Mouse (Mus musculus) limb, embryonic 14.5 days (tissue): ENCODE results near the gene Noct. TPM values are rescaled to one million over a fixed set of nuclear protein-coding genes. Genes with fewer than 3 reads are reported as not detected.

Experiments used
- ATAC-seq: fragments of 200-750 bp; cut with Nextera tagmentation; 2 replicates; pipeline ENCODE4 v1.8.0; 2017; ENCODE audit warnings: low read depth, moderate number of reproducible peaks, moderate TSS enrichment; ENCODE audit not compliant: low FRiP score
- DNase-seq: peaks from one replicate; pipeline ENCODE4 v3.0.0-alpha.2; 2015; ENCODE audit warnings: low spot score
- H3K27ac ChIP-seq: fragments of 300-500 bp; sonication (generic); replicated peaks from 2 replicates; pipeline ENCODE4 v1.5.1; 2014; ENCODE audit warnings: low read depth, mild to moderate bottlenecking, low read length, moderate library complexity, mixed read lengths
- H3K27me3 ChIP-seq: fragments of 300-500 bp; sonication (generic); 2 replicates; pipeline ENCODE4 v1.6.1; 2014; ENCODE audit warnings: low read length, mixed read lengths; ENCODE audit not compliant: control insufficient read depth, insufficient read depth
- H3K36me3 ChIP-seq: fragments of 300-500 bp; sonication (generic); 2 replicates; pipeline ENCODE4 v1.6.1; 2014; ENCODE audit warnings: mild to moderate bottlenecking, low read length, moderate library complexity, mixed read lengths; ENCODE audit not compliant: control insufficient read depth, insufficient read depth
- H3K4me1 ChIP-seq: fragments of 300-500 bp; sonication (generic); 2 replicates; pipeline ENCODE4 v1.6.1; 2014; ENCODE audit warnings: antibody characterized with exemption, low read length, mixed read lengths; ENCODE audit not compliant: control insufficient read depth, insufficient read depth
- H3K4me2 ChIP-seq: fragments of 300-500 bp; sonication (generic); replicated peaks from 2 replicates; pipeline ENCODE4 v1.6.1; 2014; ENCODE audit warnings: low read depth, mild to moderate bottlenecking, low read length, moderate library complexity; ENCODE audit not compliant: severe bottlenecking
- H3K4me3 ChIP-seq: fragments of 300-500 bp; sonication (generic); replicated peaks from 2 replicates; pipeline ENCODE4 v1.5.1; 2014; ENCODE audit warnings: low read length
- H3K9ac ChIP-seq: fragments of 300-500 bp; sonication (generic); 2 replicates; pipeline ENCODE4 v1.6.1; 2014; ENCODE audit warnings: mild to moderate bottlenecking, low read depth, low read length, moderate library complexity; ENCODE audit not compliant: severe bottlenecking
- H3K9me3 ChIP-seq: fragments of 300-500 bp; sonication (generic); 2 replicates; pipeline ENCODE4 v1.6.1; 2016; ENCODE audit warnings: low read length; ENCODE audit not compliant: control insufficient read depth
- POLR2A ChIP-seq: fragments of 200-500 bp; IDR thresholded peaks from 2 replicates; pipeline ENCODE4 v1.8.0; 2012; ENCODE audit warnings: inconsistent platforms, mild to moderate bottlenecking, moderate library complexity, borderline replicate concordance; ENCODE audit not compliant: insufficient read depth, insufficient read length; ENCODE audit errors: extremely low read depth
- WGBS: fragments of 180-500 bp; shearing (Covaris S2); extraction: QIAGEN DNeasy Blood & Tissue Kit; methylation state at CpG from one replicate; pipeline ENCODE4 v1.1.7; 2014; 5-methylcytosine and 5-hydroxymethylcytosine counted together
- polyA plus RNA-seq, 2 experiments: library from polyadenylated mRNA; depleted of rRNA in 1 of 2; stranded (reverse) in 1 of 2; unstranded in 1 of 2; fragments of >200 nt; fragmentation: Nextera tagmentation in 1 of 2; extraction: Ambion mirVana in 1 of 2; gene quantifications; 2 replicates each; pipeline versions ENCODE4 v1.2.1 to v1.2.3; 2012 to 2014

Gene Noct
- polyA plus RNA-seq, 2 experiments = 10.0 to 18.0 TPM

- no peak for DNase-seq
Measured at GRCm38 (mm10) chr3:51231499-51231898, 7.3 kb downstream of the Noct start.

DNA sequence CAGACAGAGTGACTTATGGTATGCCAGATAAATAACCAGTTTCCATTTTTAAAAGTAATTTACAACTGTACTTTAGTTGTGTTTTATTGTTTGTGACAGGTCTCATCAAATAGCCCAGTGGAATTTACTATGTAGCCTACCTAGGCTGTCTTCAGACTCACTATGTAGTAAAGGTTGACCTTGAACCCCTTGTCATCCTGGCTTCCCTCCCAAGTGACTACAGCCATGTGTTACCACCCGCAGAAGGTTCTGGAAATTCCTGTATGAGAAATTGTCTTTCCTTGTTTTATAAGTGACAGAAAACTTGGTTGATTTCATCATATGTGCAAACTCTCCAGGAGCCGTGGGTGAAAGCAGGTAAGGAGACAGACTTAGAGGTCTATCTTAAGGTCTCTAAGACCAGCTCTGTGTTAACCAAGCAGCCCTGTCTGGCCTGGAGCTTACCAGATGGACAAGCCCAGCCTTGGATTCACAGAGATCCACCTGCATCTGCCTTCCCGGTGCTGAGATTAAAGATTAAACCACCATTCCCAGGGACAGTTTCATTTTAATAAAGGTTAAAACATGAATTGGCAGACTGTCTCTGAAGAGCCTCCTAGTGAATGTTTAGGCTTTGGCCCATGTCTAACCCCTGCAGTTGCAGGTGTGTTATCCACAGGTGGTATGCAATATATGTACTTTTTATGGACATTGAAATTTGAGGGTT, 8.1 kb downstream of the Noct start:
- no peak for TF ChIP-seq POLR2A
- no peaks in the 10 kb centered on the region for H3K36me3 ChIP-seq
- no peaks in the 10 kb centered on the region for H3K9me3 ChIP-seq
- no peak overlapping the region for H3K27ac ChIP-seq
- H3K27me3 ChIP-seq = no peaks in the 10 kb centered on the region
- 85% methylated on average over 3 of the region's 3 CpGs for WGBS
- H3K4me1 ChIP-seq = no peaks in the 10 kb centered on the region; the same call in 1 of the 2 replicates
- DNase-seq (no peak), ATAC-seq (no peak)
- H3K9ac ChIP-seq = no peak overlapping the region
- no peak overlapping the region for H3K4me2 ChIP-seq
- H3K4me3 ChIP-seq = no peak overlapping the region

More at GRCm38 (mm10) chr3:51231499-51231898, 7.3 kb downstream of the Noct start:
- TF ChIP-seq POLR2A = no peak
- no peak for ATAC-seq
- no peaks in the 10 kb centered on the region for H3K27me3 ChIP-seq
- H3K36me3 ChIP-seq = no peaks in the 10 kb centered on the region
- no peak overlapping the region for H3K9ac ChIP-seq
- no peak overlapping the region for H3K27ac ChIP-seq
- no peak overlapping the region for H3K4me3 ChIP-seq
- H3K4me2 ChIP-seq = no peak overlapping the region
- no peaks in the 10 kb centered on the region for H3K9me3 ChIP-seq
- H3K4me1 ChIP-seq = no peaks in the 10 kb centered on the region; the same call in 1 of the 2 replicates
- 58% methylated on average over 3 of the region's 3 CpGs for WGBS

DNA sequence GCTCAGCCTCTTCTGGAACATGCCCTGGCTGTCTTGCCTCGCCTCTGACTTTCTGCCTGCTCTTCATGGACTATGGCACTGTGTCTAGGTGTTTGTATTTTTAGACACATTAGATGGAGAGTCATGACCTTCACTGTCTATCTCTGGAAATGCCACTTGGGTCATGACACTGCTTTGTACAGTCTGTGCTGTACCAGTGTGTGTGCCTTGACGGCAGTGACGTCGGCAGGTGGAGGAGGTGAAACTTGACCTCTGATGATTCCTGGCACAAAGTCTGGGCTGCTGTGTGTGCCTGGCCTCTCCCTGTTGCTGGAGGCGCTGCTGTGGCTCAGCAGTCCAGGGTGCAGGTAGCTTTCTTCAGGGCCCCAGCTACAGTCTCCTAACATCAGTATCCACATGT, 9.2 kb downstream of the Noct start:
- no peak for TF ChIP-seq POLR2A
- Histone ChIP-seq H3K27ac (no peak overlapping the region), H3K27me3 (no peaks in the 10 kb centered on the region), H3K4me3 (no peak overlapping the region), H3K36me3 (no peaks in the 10 kb centered on the region), H3K9me3 (no peaks in the 10 kb centered on the region), H3K4me2 (no peak overlapping the region), H3K9ac (no peak overlapping the region), H3K4me1 (no peaks in the 10 kb centered on the region; the same call in 1 of the 2 replicates)
- WGBS = 51% methylated on average over 5 of the region's 5 CpGs
- no peak for DNase-seq
- no peak for ATAC-seq

DNA sequence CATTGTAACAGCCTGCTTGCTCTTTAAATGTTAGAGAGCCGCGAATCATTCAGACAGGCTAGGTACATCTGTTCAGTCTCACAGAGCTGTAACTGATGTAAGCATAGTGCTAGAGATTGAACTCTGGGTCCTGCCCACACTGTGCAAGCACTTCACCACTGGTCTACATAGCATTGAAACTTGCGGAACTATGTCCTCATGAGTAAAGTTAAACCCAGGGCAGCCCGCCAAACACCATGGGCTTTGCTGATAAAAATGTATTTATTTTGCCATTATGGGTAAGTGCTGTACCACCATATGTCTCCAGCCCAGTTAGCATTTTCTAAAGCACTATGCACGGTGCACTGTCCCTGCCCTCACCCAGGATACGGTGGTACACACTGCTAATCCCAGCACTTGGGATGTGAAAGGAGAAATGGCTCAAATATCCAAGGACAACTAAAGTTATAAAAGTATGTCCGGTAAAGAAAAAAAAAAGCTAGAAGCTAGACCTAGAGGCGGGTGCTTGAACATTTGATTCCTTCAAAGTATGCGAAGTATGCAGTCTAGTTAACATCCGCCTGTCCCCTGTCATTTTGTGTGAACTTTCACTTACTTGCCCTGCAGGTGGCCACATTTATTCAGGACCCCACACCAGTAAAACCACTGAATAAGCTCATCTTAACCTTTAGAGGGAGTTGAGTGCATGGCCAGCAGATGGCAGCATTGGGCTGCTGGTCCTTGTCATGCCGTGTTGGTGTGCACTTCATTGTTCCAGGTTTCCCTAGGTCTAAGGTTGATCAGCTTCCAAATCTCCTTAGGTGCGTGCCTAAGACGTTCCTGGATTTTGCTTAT, 9.9 kb downstream of the Noct start:
- Histone ChIP-seq H3K9ac (no peak overlapping the region), H3K27me3 (no peaks in the 10 kb centered on the region), H3K4me2 (no peak overlapping the region), H3K4me1 (no peaks in the 10 kb centered on the region; the same call in 1 of the 2 replicates), H3K27ac (no peak overlapping the region), H3K9me3 (no peaks in the 10 kb centered on the region), H3K36me3 (no peaks in the 10 kb centered on the region), H3K4me3 (no peak overlapping the region)
- no peak for TF ChIP-seq POLR2A
- 29% methylated on average over 13 of the region's 13 CpGs for WGBS
- DNase-seq (peak; percentile 94), ATAC-seq (peak; percentile 81)

GRCm38 (mm10) chr3:51234752-51235055, 10.5 kb downstream of the Noct start:
- Histone ChIP-seq H3K4me3 (no peak overlapping the region), H3K9ac (no peak overlapping the region), H3K27me3 (no peaks in the 10 kb centered on the region), H3K4me2 (no peak overlapping the region), H3K9me3 (no peaks in the 10 kb centered on the region), H3K4me1 (no peaks in the 10 kb centered on the region; the same call in 1 of the 2 replicates), H3K36me3 (peaks cover 3% of the 10 kb centered on the region; the same call in 1 of the 2 replicates), H3K27ac (no peak overlapping the region)
- DNase-seq (no peak), ATAC-seq (0 out of 2 replicates have a peak, but pooled peaks have one; percentile 1)
- TF ChIP-seq POLR2A = no peak
- 76% methylated on average over 5 of the region's 5 CpGs for WGBS
